Mouse (Mus musculus) urinary bladder, postnatal 4 days (tissue): Measurements from ENCODE around the gene Rnd1.

Experiments used
- DNase-seq, 2 experiments: peaks; one replicate each; pipeline ENCODE4 v3.0.0; 2021 to 2022; ENCODE audit warnings: low spot score in 2 of 2

Gene Rnd1

DNA sequence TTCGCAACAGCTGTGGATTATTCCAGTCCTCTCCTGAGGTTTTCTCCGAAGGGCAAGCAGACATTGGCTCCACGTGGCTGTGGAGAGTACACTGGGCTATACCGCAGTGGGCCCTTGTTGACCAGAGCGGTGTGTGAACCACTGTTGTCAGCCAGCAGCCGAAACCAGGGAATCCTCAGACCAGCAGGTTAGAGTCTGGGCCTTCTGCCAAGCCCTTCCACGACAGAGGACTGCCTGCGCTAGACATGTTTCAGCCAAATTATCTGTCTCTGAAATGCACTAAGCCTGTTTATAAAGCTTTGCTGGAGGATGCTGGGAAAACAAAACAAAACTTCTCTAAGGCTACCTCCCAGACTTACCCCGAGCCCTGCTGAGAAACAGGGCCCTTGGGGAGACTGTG lies 62.7 kb downstream of the Rnd1 start:
- DNase-seq, result no peak
